Mouse (Mus musculus): ENCODE results near the gene Add3. TPM values are rescaled to one million over a fixed set of nuclear protein-coding genes. Genes with fewer than 3 reads are reported as not detected.

Gene Add3
- total and polyA plus RNA-seq, 3 experiments, result 10.9 to 89.2 (median 81.6) TPM

DNA sequence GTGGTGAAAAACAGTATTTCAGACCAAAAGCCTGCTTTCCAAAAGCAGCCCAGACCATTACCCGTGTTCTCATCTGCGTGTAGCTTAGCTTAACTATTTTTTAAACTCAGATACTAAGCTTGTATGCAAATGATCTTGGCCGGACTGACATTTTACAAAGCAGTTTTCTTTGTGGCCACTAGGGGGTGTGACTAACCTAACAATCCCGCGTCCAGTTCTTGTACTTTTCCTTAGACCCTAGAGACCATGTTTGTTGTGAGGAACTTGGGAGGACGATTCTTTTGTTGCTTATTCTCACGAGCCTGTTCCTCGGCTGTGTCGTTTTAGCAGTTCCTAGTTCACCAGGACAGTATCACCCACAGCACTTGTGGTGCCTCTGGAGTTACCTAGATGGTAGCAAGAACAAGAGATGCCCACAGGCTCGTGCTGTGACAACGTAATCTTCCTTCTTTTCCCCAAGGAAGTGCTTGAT lies 107.8 kb downstream of the Add3 start:
- no peak for TF ChIP-seq GATA2 (IDR thresholded peaks at IDR 0.05; ENCODE audit: borderline replicate concordance, low read depth, low read length)
- peak; percentile 57 for TF ChIP-seq CTCF (IDR thresholded peaks at IDR 0.05; ENCODE audit: low read depth, low read length)
- ATAC-seq (ENCODE audit: extremely low read depth, insufficient number of reproducible peaks, low FRiP score, poor library complexity, severe bottlenecking), result peak; percentile 32; the same call in 1 of the 2 replicates
- H3K27me3 ChIP-seq (ENCODE audit: insufficient read depth, low read length), result no peaks in the 10 kb centered on the region
- peaks cover 16% of the 10 kb centered on the region for H3K4me1 ChIP-seq (ENCODE audit: insufficient read depth, low read depth, low read length)
- H3K4me3 ChIP-seq (ENCODE audit: low read depth, low read length), result no peak overlapping the region
- no peaks in the 10 kb centered on the region for H3K9me3 ChIP-seq (replicated peaks)
- peak; percentile 26 for DNase-seq (ENCODE audit: low spot score)
- peaks cover 67% of the 10 kb centered on the region for H3K36me3 ChIP-seq (replicated peaks)

GRCm38 (mm10) chr19:53251015-53251414 lies 110.8 kb downstream of the Add3 start:
- no peak for ATAC-seq (ENCODE audit: extremely low read depth, insufficient number of reproducible peaks, low FRiP score, poor library complexity, severe bottlenecking)
- DNase-seq (ENCODE audit: low spot score), result no peak
- Histone ChIP-seq H3K27me3 (ENCODE audit: insufficient read depth, low read length) (no peaks in the 10 kb centered on the region; the same call in 1 of the 2 replicates), H3K4me1 (ENCODE audit: insufficient read depth, low read depth, low read length) (peaks cover 16% of the 10 kb centered on the region), H3K36me3 (replicated peaks) (peaks cover 42% of the 10 kb centered on the region), H3K9me3 (replicated peaks) (no peaks in the 10 kb centered on the region), H3K4me3 (ENCODE audit: low read depth, low read length) (no peak overlapping the region)
- TF ChIP-seq GATA2 (IDR thresholded peaks at IDR 0.05; ENCODE audit: borderline replicate concordance, low read depth, low read length) (no peak), GATA1 (IDR thresholded peaks at IDR 0.05; ENCODE audit: borderline replicate concordance, low read length) (no peak), TAL1 (conservative IDR thresholded peaks at IDR 0.05; ENCODE audit: low read depth, low read length) (no peak), CTCF (IDR thresholded peaks at IDR 0.05; ENCODE audit: low read depth, low read length) (no peak), POLR2AphosphoS5 (IDR thresholded peaks at IDR 0.05; ENCODE audit: insufficient replicate concordance, low read depth, low read length) (no peak)

DNA sequence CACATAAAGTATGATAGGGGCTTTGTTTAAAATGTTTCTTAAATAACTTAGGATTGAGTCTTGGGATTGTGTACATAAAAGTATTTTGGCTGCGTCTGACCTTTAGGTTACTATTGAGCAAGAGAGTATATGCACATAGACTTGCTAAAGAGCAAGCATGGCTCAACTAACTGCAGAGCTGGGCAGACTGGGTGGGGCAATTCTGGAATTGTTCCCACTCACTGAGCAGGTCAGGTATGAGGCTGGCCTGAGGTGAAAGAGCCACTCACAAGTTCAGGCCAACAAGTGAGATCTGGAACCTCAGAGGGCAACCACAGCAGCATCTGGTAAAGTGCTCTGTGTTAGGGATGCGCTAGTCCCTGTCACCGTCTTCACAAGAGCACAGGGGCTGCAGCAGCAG lies 111.4 kb downstream of the Add3 start:
- Histone ChIP-seq H3K9me3 (replicated peaks) (no peaks in the 10 kb centered on the region), H3K36me3 (replicated peaks) (peaks cover 37% of the 10 kb centered on the region), H3K4me3 (ENCODE audit: low read depth, low read length) (no peak overlapping the region), H3K4me1 (ENCODE audit: insufficient read depth, low read depth, low read length) (peaks cover 22% of the 10 kb centered on the region), H3K27me3 (ENCODE audit: insufficient read depth, low read length) (no peaks in the 10 kb centered on the region; the same call in 1 of the 2 replicates)
- TF ChIP-seq GATA1 (IDR thresholded peaks at IDR 0.05; ENCODE audit: borderline replicate concordance, low read length) (no peak), GATA2 (IDR thresholded peaks at IDR 0.05; ENCODE audit: borderline replicate concordance, low read depth, low read length) (no peak), TAL1 (conservative IDR thresholded peaks at IDR 0.05; ENCODE audit: low read depth, low read length) (no peak), CTCF (IDR thresholded peaks at IDR 0.05; ENCODE audit: low read depth, low read length) (no peak), POLR2AphosphoS5 (IDR thresholded peaks at IDR 0.05; ENCODE audit: insufficient replicate concordance, low read depth, low read length) (no peak)
- no peak for DNase-seq (ENCODE audit: low spot score)
- no peak for ATAC-seq (ENCODE audit: extremely low read depth, insufficient number of reproducible peaks, low FRiP score, poor library complexity, severe bottlenecking)

DNA sequence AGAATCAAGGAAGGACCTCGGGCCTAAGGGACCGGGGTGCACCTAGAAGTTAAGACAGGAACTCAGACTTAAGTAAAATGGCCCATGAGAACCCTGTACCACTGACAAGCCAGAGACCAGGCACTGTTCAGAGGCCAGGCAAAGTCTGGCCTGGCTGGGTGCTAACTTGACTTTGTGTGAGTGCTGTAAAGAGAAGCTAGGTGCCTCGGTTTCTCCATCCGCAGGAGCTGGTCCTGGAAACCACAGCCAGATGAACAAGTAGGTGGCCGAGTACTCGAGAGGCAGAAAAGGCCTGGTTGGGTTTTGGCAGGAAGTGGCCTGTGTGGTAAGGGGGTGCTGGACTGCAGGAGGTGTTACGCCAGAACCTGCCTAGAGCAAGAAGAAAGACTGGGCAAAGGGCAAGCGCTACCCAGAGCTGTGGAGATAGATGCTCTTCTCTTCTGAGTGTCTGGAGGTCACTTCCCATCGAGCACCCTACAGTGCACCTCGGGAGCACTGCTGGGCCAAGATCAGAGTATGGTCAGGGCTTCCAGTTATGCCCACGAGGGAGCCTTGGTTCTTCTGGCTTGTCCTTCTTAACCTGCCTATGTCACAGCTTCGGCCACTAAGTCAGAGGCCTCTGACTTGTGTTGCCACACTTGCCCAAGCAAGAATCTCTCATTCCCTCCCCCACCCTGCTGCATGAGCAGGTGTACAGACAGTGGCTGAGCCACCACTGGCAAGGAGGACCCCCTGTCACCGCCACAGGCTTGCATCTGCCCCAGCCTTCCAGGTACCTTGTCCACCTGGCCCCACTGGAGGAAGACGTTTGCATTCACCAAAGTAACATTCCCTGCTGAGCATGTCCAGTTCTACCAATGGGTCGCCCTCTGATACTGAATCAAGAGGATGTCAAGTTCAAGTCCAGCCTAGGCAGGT lies 112.1 kb downstream of the Add3 start:
- H3K4me3 ChIP-seq (ENCODE audit: low read depth, low read length), result no peak overlapping the region
- DNase-seq (ENCODE audit: low spot score) (no peak), ATAC-seq (ENCODE audit: extremely low read depth, insufficient number of reproducible peaks, low FRiP score, poor library complexity, severe bottlenecking) (no peak)
- TF ChIP-seq GATA2 (IDR thresholded peaks at IDR 0.05; ENCODE audit: borderline replicate concordance, low read depth, low read length) (no peak), CTCF (IDR thresholded peaks at IDR 0.05; ENCODE audit: low read depth, low read length) (no peak), TAL1 (conservative IDR thresholded peaks at IDR 0.05; ENCODE audit: low read depth, low read length) (no peak), POLR2AphosphoS5 (IDR thresholded peaks at IDR 0.05; ENCODE audit: insufficient replicate concordance, low read depth, low read length) (no peak), GATA1 (IDR thresholded peaks at IDR 0.05; ENCODE audit: borderline replicate concordance, low read length) (no peak)
- H3K36me3 ChIP-seq (replicated peaks), result peaks cover 33% of the 10 kb centered on the region
- H3K4me1 ChIP-seq (ENCODE audit: insufficient read depth, low read depth, low read length), result peaks cover 25% of the 10 kb centered on the region
- no peaks in the 10 kb centered on the region for H3K9me3 ChIP-seq (replicated peaks)
- no peaks in the 10 kb centered on the region; the same call in 1 of the 2 replicates for H3K27me3 ChIP-seq (ENCODE audit: insufficient read depth, low read length)

- no peak overlapping the region for H3K4me3 ChIP-seq (ENCODE audit: low read depth, low read length)
Measured at GRCm38 (mm10) chr19:53256361-53256760, 116.1 kb downstream of the Add3 start.

DNA sequence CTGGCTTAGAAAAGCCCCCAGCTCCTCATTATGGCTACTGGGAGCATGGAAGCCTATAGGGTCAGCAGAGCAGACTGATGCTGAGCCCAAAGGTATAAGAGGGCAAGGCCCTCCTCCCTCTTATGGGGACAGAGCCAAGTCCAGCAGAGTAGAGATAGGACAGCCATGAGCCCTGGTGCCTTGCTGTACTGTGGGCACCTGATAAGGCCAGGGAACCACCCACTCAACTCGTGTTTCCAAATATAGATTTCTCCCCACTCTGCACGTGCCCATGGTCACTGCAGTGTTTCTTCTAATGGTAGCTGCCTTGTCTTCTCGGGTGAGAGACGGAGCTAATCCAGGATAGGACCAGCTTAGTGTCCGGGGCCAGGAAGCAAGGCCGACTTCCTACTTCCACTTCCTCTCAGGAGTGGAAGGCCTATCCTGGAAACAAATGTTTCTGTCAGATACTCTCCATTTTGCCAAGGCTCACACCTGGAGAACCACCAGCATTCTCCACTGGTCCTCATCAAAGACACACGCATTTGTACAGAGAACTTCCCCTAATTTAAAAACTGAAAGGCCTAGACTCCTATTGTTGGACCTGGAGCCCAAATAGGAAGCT lies 116.8 kb downstream of the Add3 start:
- H3K4me1 ChIP-seq (ENCODE audit: insufficient read depth, low read depth, low read length), result peaks cover 42% of the 10 kb centered on the region
- no peak overlapping the region for H3K4me3 ChIP-seq (ENCODE audit: low read depth, low read length)
- ATAC-seq (ENCODE audit: extremely low read depth, insufficient number of reproducible peaks, low FRiP score, poor library complexity, severe bottlenecking) (peak; percentile 55), DNase-seq (ENCODE audit: low spot score) (no peak)
- H3K9me3 ChIP-seq (replicated peaks), result no peaks in the 10 kb centered on the region
- TF ChIP-seq CTCF (IDR thresholded peaks at IDR 0.05; ENCODE audit: low read depth, low read length) (no peak), GATA2 (IDR thresholded peaks at IDR 0.05; ENCODE audit: borderline replicate concordance, low read depth, low read length) (no peak), TAL1 (conservative IDR thresholded peaks at IDR 0.05; ENCODE audit: low read depth, low read length) (peak; percentile 28; the same call in 1 of the 2 replicates), POLR2AphosphoS5 (IDR thresholded peaks at IDR 0.05; ENCODE audit: insufficient replicate concordance, low read depth, low read length) (no peak)
- peaks cover 5% of the 10 kb centered on the region for H3K36me3 ChIP-seq (replicated peaks)
- peaks cover 20% of the 10 kb centered on the region for H3K27me3 ChIP-seq (ENCODE audit: insufficient read depth, low read length)

More at GRCm38 (mm10) chr19:53256361-53256760, 116.1 kb downstream of the Add3 start:
- peaks cover 42% of the 10 kb centered on the region for H3K4me1 ChIP-seq (ENCODE audit: insufficient read depth, low read depth, low read length)
- peaks cover 18% of the 10 kb centered on the region for H3K27me3 ChIP-seq (ENCODE audit: insufficient read depth, low read length)
- H3K36me3 ChIP-seq (replicated peaks), result peaks cover 9% of the 10 kb centered on the region
- no peaks in the 10 kb centered on the region for H3K9me3 ChIP-seq (replicated peaks)
- DNase-seq (ENCODE audit: low spot score) (no peak), ATAC-seq (ENCODE audit: extremely low read depth, insufficient number of reproducible peaks, low FRiP score, poor library complexity, severe bottlenecking) (no peak)
- no peak for TF ChIP-seq CTCF (IDR thresholded peaks at IDR 0.05; ENCODE audit: low read depth, low read length)
- TF ChIP-seq POLR2AphosphoS5 (IDR thresholded peaks at IDR 0.05; ENCODE audit: insufficient replicate concordance, low read depth, low read length), result no peak
- no peak for TF ChIP-seq TAL1 (conservative IDR thresholded peaks at IDR 0.05; ENCODE audit: low read depth, low read length)
- no peak for TF ChIP-seq GATA1 (IDR thresholded peaks at IDR 0.05; ENCODE audit: borderline replicate concordance, low read length)
- TF ChIP-seq GATA2 (IDR thresholded peaks at IDR 0.05; ENCODE audit: borderline replicate concordance, low read depth, low read length), result no peak
